Mouse (Mus musculus): ENCODE data around the gene Aoah. TPM values are rescaled to one million over a fixed set of nuclear protein-coding genes. Genes with fewer than 3 reads are reported as not detected.

Gene Aoah
- polyA plus RNA-seq, 1 experiment, result 3.2 TPM

DNA sequence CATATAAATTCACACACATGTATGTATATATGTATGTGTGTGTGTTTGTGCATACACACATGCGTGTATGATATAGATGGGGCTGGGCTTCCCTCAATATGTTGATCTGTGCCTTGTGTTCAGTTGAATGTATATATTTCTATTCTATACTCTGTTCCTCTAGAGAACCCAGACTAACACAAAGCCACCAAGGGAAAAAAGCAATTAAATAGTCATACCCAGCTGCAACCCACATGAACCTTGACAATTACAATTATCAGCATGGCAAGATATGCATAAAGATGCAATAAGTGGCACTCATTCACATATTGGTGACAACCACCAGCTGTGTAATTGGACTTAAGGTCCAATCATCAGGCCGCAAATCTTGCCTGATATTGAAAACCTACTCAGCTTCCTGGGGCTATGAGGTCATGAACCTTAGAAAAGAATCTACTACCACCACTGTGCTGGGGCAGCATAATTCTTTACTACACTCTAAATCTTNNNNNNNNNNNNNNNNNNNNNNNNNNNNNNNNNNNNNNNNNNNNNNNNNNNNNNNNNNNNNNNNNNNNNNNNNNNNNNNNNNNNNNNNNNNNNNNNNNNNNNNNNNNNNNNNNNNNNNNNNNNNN, 246.8 kb downstream of the Aoah start:
- WGBS, result 91% methylated on average over 2 of the region's 2 CpGs

DNA sequence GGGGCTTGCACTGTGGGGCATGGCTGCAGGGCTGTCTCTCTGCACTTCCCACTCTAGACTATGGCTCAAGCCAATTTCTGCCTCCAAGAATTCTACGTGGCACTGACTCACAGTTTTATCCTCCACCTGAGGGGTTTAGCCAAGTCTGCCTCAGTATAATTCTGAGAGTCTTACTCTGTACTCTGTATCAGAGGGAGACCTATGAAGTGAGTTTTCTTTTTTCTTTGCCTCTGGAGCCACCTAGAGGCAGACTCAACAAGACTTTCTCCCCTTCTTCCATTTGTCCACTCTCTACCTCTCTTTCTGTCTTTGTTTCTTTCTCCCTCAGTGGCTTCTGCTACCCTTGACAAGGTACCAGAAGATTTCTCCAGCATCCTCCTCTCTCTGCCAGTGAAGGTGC, 256.2 kb downstream of the Aoah start:
- no peak for DNase-seq (ENCODE audit: low read depth in 1 of 2, low spot score in 2 of 2)
- no peak overlapping the region for H3K4me3 ChIP-seq (ENCODE audit: extremely low read depth, insufficient read depth, insufficient read length)
- H3K27ac ChIP-seq (ENCODE audit: insufficient read depth, low read length), result no peak overlapping the region
- TF ChIP-seq POLR2A (IDR thresholded peaks at IDR 0.05; ENCODE audit: low read depth, low read length) (no peak), CTCF (IDR thresholded peaks at IDR 0.05; ENCODE audit: extremely low read depth, insufficient read depth, insufficient read length, insufficient replicate concordance) (no peak)
- no peaks in the 10 kb centered on the region for H3K27me3 ChIP-seq (ENCODE audit: control insufficient read depth, insufficient read depth, low read length)
- no peaks in the 10 kb centered on the region for H3K4me1 ChIP-seq (ENCODE audit: control insufficient read depth, insufficient read depth, insufficient read length)
- WGBS, result 67% methylated on average over 1 of the region's 1 CpGs
- H3K36me3 ChIP-seq (ENCODE audit: control insufficient read depth, insufficient read depth, low read length), result no peaks in the 10 kb centered on the region

More for the DNA sequence above, 246.8 kb downstream of the Aoah start:
- H3K4me1 ChIP-seq (ENCODE audit: control insufficient read depth, insufficient read depth, insufficient read length), result no peaks in the 10 kb centered on the region
- H3K27ac ChIP-seq (ENCODE audit: insufficient read depth, low read length), result no peak overlapping the region
- no peak for DNase-seq (ENCODE audit: low read depth in 1 of 2, low spot score in 2 of 2)
- no peaks in the 10 kb centered on the region for H3K27me3 ChIP-seq (ENCODE audit: control insufficient read depth, insufficient read depth, low read length)
- H3K36me3 ChIP-seq (ENCODE audit: control insufficient read depth, insufficient read depth, low read length), result no peaks in the 10 kb centered on the region
- no peak overlapping the region for H3K4me3 ChIP-seq (ENCODE audit: extremely low read depth, insufficient read depth, insufficient read length)
- TF ChIP-seq CTCF (IDR thresholded peaks at IDR 0.05; ENCODE audit: extremely low read depth, insufficient read depth, insufficient read length, insufficient replicate concordance) (no peak), POLR2A (IDR thresholded peaks at IDR 0.05; ENCODE audit: low read depth, low read length) (no peak)

DNA sequence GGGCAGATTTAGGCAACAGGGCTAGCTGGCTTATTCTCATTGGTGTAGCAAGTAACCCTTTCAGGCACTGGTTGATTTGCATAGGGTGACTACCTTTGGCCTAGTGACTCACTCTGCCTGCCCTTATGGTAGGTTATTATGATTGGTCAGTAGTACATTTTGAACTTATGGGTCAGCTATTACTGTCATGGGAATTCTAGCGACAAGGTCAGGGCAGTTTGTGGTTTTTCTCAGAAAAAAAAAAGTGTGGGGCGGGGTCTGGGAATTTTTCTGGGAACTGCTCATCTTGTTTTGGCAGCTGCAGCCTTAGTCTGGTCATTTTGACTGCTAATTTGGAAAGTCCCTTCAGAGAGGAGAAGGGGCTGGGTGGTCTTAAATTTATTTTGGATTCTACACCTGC, 272.1 kb downstream of the Aoah start:
- Histone ChIP-seq H3K27ac (ENCODE audit: insufficient read depth, low read length) (no peak overlapping the region), H3K4me3 (ENCODE audit: extremely low read depth, insufficient read depth, insufficient read length) (no peak overlapping the region), H3K36me3 (ENCODE audit: control insufficient read depth, insufficient read depth, low read length) (no peaks in the 10 kb centered on the region), H3K4me1 (ENCODE audit: control insufficient read depth, insufficient read depth, insufficient read length) (no peaks in the 10 kb centered on the region), H3K27me3 (ENCODE audit: control insufficient read depth, insufficient read depth, low read length) (no peaks in the 10 kb centered on the region)
- WGBS, result 87% methylated on average over 2 of the region's 2 CpGs
- TF ChIP-seq CTCF (IDR thresholded peaks at IDR 0.05; ENCODE audit: extremely low read depth, insufficient read depth, insufficient read length, insufficient replicate concordance) (no peak), POLR2A (IDR thresholded peaks at IDR 0.05; ENCODE audit: low read depth, low read length) (no peak)
- no peak for DNase-seq (ENCODE audit: low read depth in 1 of 2, low spot score in 2 of 2)

DNA sequence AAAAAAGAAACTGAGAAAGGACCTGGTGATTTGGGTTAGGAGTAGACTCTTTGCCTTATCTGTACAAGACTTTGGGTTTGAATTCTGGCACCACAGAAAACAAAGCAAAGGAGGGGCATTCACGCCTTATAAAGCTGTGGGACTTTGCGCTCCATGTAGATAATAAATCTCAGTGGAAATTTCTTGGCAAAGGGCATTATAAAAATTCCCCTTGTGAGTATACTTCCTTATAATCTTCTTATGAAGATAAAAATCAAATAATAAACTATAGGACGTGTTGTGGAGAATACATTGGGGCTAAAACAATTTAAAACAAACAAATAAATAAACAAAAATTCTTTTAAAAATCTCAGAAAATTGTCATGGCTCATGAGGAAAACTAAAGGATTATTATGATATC, 280.9 kb downstream of the Aoah start, which contains the start of gene Olfr1370:
Gene Olfr1370, minus strand, starts transcription at position 101 of the 400 bp plus-strand sequence.
- Histone ChIP-seq H3K4me3 (ENCODE audit: extremely low read depth, insufficient read depth, insufficient read length) (no peak within 1 kb of the TSS), H3K36me3 (ENCODE audit: control insufficient read depth, insufficient read depth, low read length) (no peaks in the 10 kb centered on the region), H3K4me1 (ENCODE audit: control insufficient read depth, insufficient read depth, insufficient read length) (no peaks in the 10 kb centered on the region), H3K27ac (ENCODE audit: insufficient read depth, low read length) (no peak within 1 kb of the TSS), H3K27me3 (ENCODE audit: control insufficient read depth, insufficient read depth, low read length) (no peaks in the 10 kb centered on the region)
- TF ChIP-seq CTCF (IDR thresholded peaks at IDR 0.05; ENCODE audit: extremely low read depth, insufficient read depth, insufficient read length, insufficient replicate concordance), result no peak
- TF ChIP-seq POLR2A (IDR thresholded peaks at IDR 0.05; ENCODE audit: low read depth, low read length), result no peak
- 83% methylated on average over 3 of the region's 3 CpGs for WGBS
- no peak for DNase-seq (ENCODE audit: low read depth in 1 of 2, low spot score in 2 of 2)

DNA sequence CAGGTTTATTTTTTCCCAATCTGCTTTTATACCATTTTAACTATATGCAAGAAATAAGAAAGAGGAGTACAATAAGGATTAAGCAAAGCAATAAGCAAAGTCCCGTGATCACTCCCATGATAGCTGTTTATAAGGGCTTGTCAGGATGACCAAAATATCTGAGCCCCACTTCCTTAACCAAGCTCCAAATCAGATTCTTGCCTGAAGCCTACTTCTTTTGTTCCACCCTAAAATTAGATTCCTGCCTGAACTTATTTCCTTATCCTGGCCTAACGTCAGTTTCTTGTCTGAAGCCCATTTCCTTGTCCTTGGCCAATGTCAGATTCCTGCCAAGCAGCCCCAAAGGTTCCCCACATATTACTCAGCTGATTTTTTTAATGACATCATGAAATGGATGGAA, 288.8 kb downstream of the Aoah start:
- no peaks in the 10 kb centered on the region for H3K36me3 ChIP-seq (ENCODE audit: control insufficient read depth, insufficient read depth, low read length)
- no peak overlapping the region for H3K4me3 ChIP-seq (ENCODE audit: extremely low read depth, insufficient read depth, insufficient read length)
- no peak overlapping the region for H3K27ac ChIP-seq (ENCODE audit: insufficient read depth, low read length)
- 60% methylated on average over 2 of the region's 2 CpGs for WGBS
- no peak for DNase-seq (ENCODE audit: low read depth in 1 of 2, low spot score in 2 of 2)
- no peaks in the 10 kb centered on the region for H3K27me3 ChIP-seq (ENCODE audit: control insufficient read depth, insufficient read depth, low read length)
- no peaks in the 10 kb centered on the region for H3K4me1 ChIP-seq (ENCODE audit: control insufficient read depth, insufficient read depth, insufficient read length)
- TF ChIP-seq CTCF (IDR thresholded peaks at IDR 0.05; ENCODE audit: extremely low read depth, insufficient read depth, insufficient read length, insufficient replicate concordance) (no peak), POLR2A (IDR thresholded peaks at IDR 0.05; ENCODE audit: low read depth, low read length) (no peak)
